Mouse (Mus musculus) forebrain, postnatal 0 days (tissue): ENCODE data around the gene Krt25. TPM values are rescaled to one million over a fixed set of nuclear protein-coding genes. Genes with fewer than 3 reads are reported as not detected.

Experiments
- ATAC-seq: fragments of 200-750 bp; cut with Nextera tagmentation; 2 replicates; pipeline ENCODE4 v1.8.0; 2017; ENCODE audit warnings: mild to moderate bottlenecking, moderate library complexity
- DNase-seq: peaks from one replicate; pipeline ENCODE4 v3.0.0-alpha.2; 2015
- H3K27ac ChIP-seq: fragments of 300-500 bp; sonication (generic); 2 replicates; pipeline ENCODE4 v1.5.1; 2014; ENCODE audit warnings: low read depth, mild to moderate bottlenecking, antibody characterized with exemption, low read length, moderate library complexity, mixed read lengths
- H3K27me3 ChIP-seq: fragments of 300-500 bp; sonication (generic); 2 replicates; pipeline ENCODE4 v1.6.1; 2014; ENCODE audit warnings: mild to moderate bottlenecking, low read length, mixed read lengths; ENCODE audit not compliant: insufficient read depth
- H3K36me3 ChIP-seq: fragments of 300-500 bp; sonication (generic); 2 replicates; pipeline ENCODE4 v1.6.1; 2014; ENCODE audit warnings: mild to moderate bottlenecking, moderate library complexity; ENCODE audit not compliant: insufficient read depth
- H3K4me1 ChIP-seq: fragments of 300-500 bp; sonication (generic); 2 replicates; pipeline ENCODE4 v1.6.1; 2014; ENCODE audit warnings: antibody characterized with exemption; ENCODE audit not compliant: insufficient read depth
- H3K4me2 ChIP-seq: fragments of 300-500 bp; sonication (generic); 2 replicates; pipeline ENCODE4 v1.6.1; 2014; ENCODE audit warnings: low read depth, mild to moderate bottlenecking, moderate library complexity
- H3K4me3 ChIP-seq: fragments of 300-500 bp; sonication (generic); 2 replicates; pipeline ENCODE4 v1.5.1; 2014; ENCODE audit warnings: low read depth, low read length, mixed read lengths
- H3K9ac ChIP-seq: fragments of 300-500 bp; sonication (generic); 2 replicates; pipeline ENCODE4 v1.6.1; 2014; ENCODE audit warnings: mild to moderate bottlenecking
- H3K9me3 ChIP-seq: fragments of 300-500 bp; sonication (generic); 2 replicates; pipeline ENCODE4 v1.6.1; 2016; ENCODE audit warnings: low read length
- CTCF ChIP-seq: sonication (generic); IDR thresholded peaks from 2 replicates; pipeline ENCODE4 v1.5.1; 2016; ENCODE audit warnings: antibody characterized with exemption, control low read depth, low read depth
- WGBS: fragments of 180-500 bp; shearing (Covaris S2); extraction: QIAGEN DNeasy Blood & Tissue Kit; methylation state at CpG from one replicate; pipeline ENCODE4 v1.1.7; 2014; 5-methylcytosine and 5-hydroxymethylcytosine counted together
- polyA plus RNA-seq: library from polyadenylated mRNA; unstranded; fragments of >200 nt; fragmentation: Nextera tagmentation; extraction: Ambion mirVana; gene quantifications from 2 replicates; pipeline ENCODE4 v1.2.1, GENCODE M21; 2015
- total RNA-seq: library from RNA; depleted of rRNA; stranded (reverse); fragments of >200 nt; gene quantifications from 2 replicates; pipeline ENCODE4 v1.2.3, GENCODE M21; 2014; rRNA removed

Gene Krt25
- total and polyA plus RNA-seq, 2 experiments from 2014 or later: 0.24 TPM; not detected in 1

- TF ChIP-seq CTCF: no peak
Measured at GRCm38 (mm10) chr11:99283334-99283733, 39.4 kb downstream of the Krt25 start.

GRCm38 (mm10) chr11:99281116-99281515 lies 41.6 kb downstream of the Krt25 start:
- no peak overlapping the region for H3K4me2 ChIP-seq
- H3K27me3 ChIP-seq: no peaks in the 10 kb centered on the region
- TF ChIP-seq CTCF: no peak
- H3K27ac ChIP-seq: no peak overlapping the region
- H3K4me3 ChIP-seq: no peak overlapping the region
- no peaks in the 10 kb centered on the region for H3K9me3 ChIP-seq
- H3K36me3 ChIP-seq: no peaks in the 10 kb centered on the region
- WGBS: 76% methylated on average over 9 of the region's 9 CpGs
- no peaks in the 10 kb centered on the region for H3K4me1 ChIP-seq
- no peak for DNase-seq
- ATAC-seq: no peak
- no peak overlapping the region for H3K9ac ChIP-seq

More at GRCm38 (mm10) chr11:99283334-99283733, 39.4 kb downstream of the Krt25 start:
- H3K9ac ChIP-seq: no peak overlapping the region
- H3K9me3 ChIP-seq: no peaks in the 10 kb centered on the region
- no peak overlapping the region for H3K4me2 ChIP-seq
- no peak overlapping the region for H3K27ac ChIP-seq
- ATAC-seq (no peak), DNase-seq (no peak)
- WGBS: 51% methylated on average over 4 of the region's 4 CpGs
- H3K27me3 ChIP-seq: no peaks in the 10 kb centered on the region
- no peaks in the 10 kb centered on the region for H3K4me1 ChIP-seq
- H3K36me3 ChIP-seq: no peaks in the 10 kb centered on the region
- no peak overlapping the region for H3K4me3 ChIP-seq

- Histone ChIP-seq H3K9me3 (no peaks in the 10 kb centered on the region), H3K4me3 (no peak overlapping the region), H3K27ac (no peak overlapping the region), H3K4me1 (no peaks in the 10 kb centered on the region), H3K9ac (no peak overlapping the region), H3K36me3 (no peaks in the 10 kb centered on the region), H3K4me2 (no peak overlapping the region), H3K27me3 (no peaks in the 10 kb centered on the region)
- WGBS: 73% methylated on average over 5 of the region's 5 CpGs
- ATAC-seq (no peak), DNase-seq (no peak)
- TF ChIP-seq CTCF: no peak
Measured at GRCm38 (mm10) chr11:99279986-99280385, 42.8 kb downstream of the Krt25 start.

- 54% methylated on average over 7 of the region's 7 CpGs for WGBS
- Histone ChIP-seq H3K36me3 (no peaks in the 10 kb centered on the region), H3K9ac (no peak overlapping the region), H3K4me3 (no peak overlapping the region), H3K4me2 (no peak overlapping the region), H3K4me1 (no peaks in the 10 kb centered on the region), H3K27ac (no peak overlapping the region), H3K27me3 (no peaks in the 10 kb centered on the region), H3K9me3 (no peaks in the 10 kb centered on the region)
- no peak for DNase-seq
- ATAC-seq: no peak
- TF ChIP-seq CTCF: no peak
Measured at GRCm38 (mm10) chr11:99276786-99277185, 46.0 kb downstream of the Krt25 start.

- no peaks in the 10 kb centered on the region for H3K36me3 ChIP-seq
- 85% methylated on average over 6 of the region's 6 CpGs for WGBS
- ATAC-seq (no peak), DNase-seq (no peak)
- no peak overlapping the region for H3K27ac ChIP-seq
- H3K4me3 ChIP-seq: no peak overlapping the region
- no peak overlapping the region for H3K9ac ChIP-seq
- H3K4me2 ChIP-seq: no peak overlapping the region
- TF ChIP-seq CTCF: no peak
- no peaks in the 10 kb centered on the region for H3K27me3 ChIP-seq
- no peaks in the 10 kb centered on the region for H3K9me3 ChIP-seq
- H3K4me1 ChIP-seq: no peaks in the 10 kb centered on the region
Measured at GRCm38 (mm10) chr11:99275624-99276023, 47.1 kb downstream of the Krt25 start.

GRCm38 (mm10) chr11:99272721-99273120 lies 50.0 kb downstream of the Krt25 start:
- 85% methylated on average over 4 of the region's 4 CpGs for WGBS
- Histone ChIP-seq H3K36me3 (no peaks in the 10 kb centered on the region), H3K4me2 (no peak overlapping the region), H3K9me3 (no peaks in the 10 kb centered on the region), H3K27ac (no peak overlapping the region), H3K4me3 (no peak overlapping the region), H3K4me1 (no peaks in the 10 kb centered on the region), H3K9ac (no peak overlapping the region), H3K27me3 (no peaks in the 10 kb centered on the region)
- TF ChIP-seq CTCF: no peak
- DNase-seq (no peak), ATAC-seq (no peak)

GRCm38 (mm10) chr11:99269192-99269591 lies 53.6 kb downstream of the Krt25 start:
- no peaks in the 10 kb centered on the region for H3K36me3 ChIP-seq
- no peak overlapping the region for H3K9ac ChIP-seq
- no peak overlapping the region for H3K27ac ChIP-seq
- no peak overlapping the region for H3K4me2 ChIP-seq
- H3K4me1 ChIP-seq: no peaks in the 10 kb centered on the region
- H3K27me3 ChIP-seq: no peaks in the 10 kb centered on the region
- no peaks in the 10 kb centered on the region for H3K9me3 ChIP-seq
- no peak for TF ChIP-seq CTCF
- H3K4me3 ChIP-seq: no peak overlapping the region
- ATAC-seq: no peak
- DNase-seq: no peak
- 78% methylated on average over 7 of the region's 7 CpGs for WGBS

- no peaks in the 10 kb centered on the region for H3K36me3 ChIP-seq
- DNase-seq (no peak), ATAC-seq (no peak)
- no peaks in the 10 kb centered on the region for H3K27me3 ChIP-seq
- H3K27ac ChIP-seq: no peak overlapping the region
- no peak overlapping the region for H3K9ac ChIP-seq
- H3K4me1 ChIP-seq: no peaks in the 10 kb centered on the region
- WGBS: 21% methylated on average over 9 of the region's 9 CpGs
- no peak overlapping the region for H3K4me3 ChIP-seq
- no peak for TF ChIP-seq CTCF
- H3K9me3 ChIP-seq: no peaks in the 10 kb centered on the region
- H3K4me2 ChIP-seq: no peak overlapping the region
Measured at GRCm38 (mm10) chr11:99265796-99266195, 57.0 kb downstream of the Krt25 start.

Other genes with a start within 250 kb of the Krt25 start
- 0.48 TPM in 1 of 2 replicates, not detected in the other for gene Tns4, start 233.6 kb downstream of the Krt25 start, total RNA-seq
- 0.29 TPM in 1 of 2 replicates, not detected in the other for gene Tns4, start 233.6 kb downstream of the Krt25 start, polyA plus RNA-seq
- gene Ccr7, start 167.9 kb downstream of the Krt25 start, total RNA-seq: 0.38 TPM in 1 of 2 replicates, not detected in the other
- 0.06 and 0.17 TPM in 2 replicates for gene Ccr7, start 167.9 kb downstream of the Krt25 start, polyA plus RNA-seq
- gene Smarce1, start 91.9 kb downstream of the Krt25 start, total RNA-seq: 116 and 156 TPM in 2 replicates
- gene Smarce1, start 91.9 kb downstream of the Krt25 start, polyA plus RNA-seq: 227 and 228 TPM in 2 replicates
- 6.5 and 7.4 TPM in 2 replicates for gene Krt222, start 78.9 kb downstream of the Krt25 start, total RNA-seq
- gene Krt222, start 78.9 kb downstream of the Krt25 start, polyA plus RNA-seq: 4.8 and 8.7 TPM in 2 replicates
- gene Krt24, start 37.7 kb downstream of the Krt25 start, total RNA-seq: 0.15 TPM in 1 of 2 replicates, not detected in the other
- 0.08 TPM in 2 replicates for gene Krt24, start 37.7 kb downstream of the Krt25 start, polyA plus RNA-seq
- 0.14 TPM in 1 of 2 replicates, not detected in the other for gene Krt26, start 15.0 kb upstream of the Krt25 start, total RNA-seq
- gene Krt26, start 15.0 kb upstream of the Krt25 start, polyA plus RNA-seq: 0.12 and 0.15 TPM in 2 replicates
- gene Krt27, start 28.2 kb upstream of the Krt25 start, total RNA-seq: 0.23 TPM in 1 of 2 replicates, not detected in the other
- 0.10 TPM in 1 of 2 replicates, not detected in the other for gene Krt27, start 28.2 kb upstream of the Krt25 start, polyA plus RNA-seq
- 0.15 and 0.19 TPM in 2 replicates for gene Krt28, start 52.0 kb upstream of the Krt25 start, total RNA-seq
- gene Krt28, start 52.0 kb upstream of the Krt25 start, polyA plus RNA-seq: 0.24 and 0.48 TPM in 2 replicates
- gene Krt10, start 66.4 kb upstream of the Krt25 start, total RNA-seq: 4.0 and 7.1 TPM in 2 replicates
- 36.3 and 43.3 TPM in 2 replicates for gene Krt10, start 66.4 kb upstream of the Krt25 start, polyA plus RNA-seq
- gene Krt12, start 99.3 kb upstream of the Krt25 start, total RNA-seq: 0.14 and 1.6 TPM in 2 replicates
- gene Krt12, start 99.3 kb upstream of the Krt25 start, polyA plus RNA-seq: 1.3 and 2.0 TPM in 2 replicates
- gene Krt20, start 115.2 kb upstream of the Krt25 start, total RNA-seq: not detected in 2 replicates
- gene Krt20, start 115.2 kb upstream of the Krt25 start, polyA plus RNA-seq: 0.09 and 0.10 TPM in 2 replicates
- 0.08 TPM in 1 of 2 replicates, not detected in the other for gene Krt23, start 170.2 kb upstream of the Krt25 start, total RNA-seq
- 0.20 and 0.53 TPM in 2 replicates for gene Krt23, start 170.2 kb upstream of the Krt25 start, polyA plus RNA-seq
- not detected in 2 replicates for gene Krt39, start 198.4 kb upstream of the Krt25 start, total RNA-seq
- gene Krt39, start 198.4 kb upstream of the Krt25 start, polyA plus RNA-seq: not detected in 2 replicates
- not detected in 2 replicates for gene Krt40, start 220.2 kb upstream of the Krt25 start, total RNA-seq
- gene Krt40, start 220.2 kb upstream of the Krt25 start, polyA plus RNA-seq: not detected in 2 replicates
- gene Krtap3-3, start 227.9 kb upstream of the Krt25 start, total RNA-seq: not detected in 2 replicates
- not detected in 2 replicates for gene Krtap3-3, start 227.9 kb upstream of the Krt25 start, polyA plus RNA-seq
- gene Krtap3-2, start 233.9 kb upstream of the Krt25 start, total RNA-seq: not detected in 2 replicates
- not detected in 2 replicates for gene Krtap3-2, start 233.9 kb upstream of the Krt25 start, polyA plus RNA-seq
- gene Gm11939, start 236.5 kb upstream of the Krt25 start, total RNA-seq: not detected in 2 replicates
- not detected in 2 replicates for gene Gm11939, start 236.5 kb upstream of the Krt25 start, polyA plus RNA-seq
- not detected in 2 replicates for gene Krtap3-1, start 243.7 kb upstream of the Krt25 start, total RNA-seq
- not detected in 2 replicates for gene Krtap3-1, start 243.7 kb upstream of the Krt25 start, polyA plus RNA-seq